In the genomic region with DNA sequence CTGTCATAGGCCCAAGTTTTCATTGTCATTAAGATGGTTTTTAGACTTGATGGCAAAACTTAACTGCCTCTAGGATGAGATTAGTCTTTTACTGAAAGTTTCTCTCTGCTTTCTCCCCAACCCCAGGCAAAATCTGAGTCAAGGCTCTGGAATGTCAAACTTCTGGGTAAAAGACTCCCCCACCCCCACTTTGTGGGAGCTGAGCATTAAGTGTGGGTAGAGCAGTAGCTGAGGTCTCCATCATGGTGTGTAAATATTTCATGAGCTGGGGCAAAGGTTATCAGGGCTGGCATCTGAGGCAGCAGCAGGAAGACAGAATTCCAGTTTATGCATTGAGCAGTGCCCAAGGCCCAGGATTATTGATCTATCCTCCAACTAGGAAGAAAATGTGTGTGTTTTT, we compare ENCODE assay signal across 17 mouse cellular contexts.
DNase-seq lines count a peak whose midpoint lies in the region; ATAC-seq and TF ChIP-seq lines count a peak whose summit lies in the region.
"Had no signal": no experiment of that assay in that cellular context is flagged by ENCODE, and none has a peak within 500 bp of the region (broad histone marks: within the 10 kb centered on the region; RNA-seq: fewer than 3 reads in every experiment).

No protein-coding gene starts in this region.

- no peaks in the 10 kb centered on the region for H3K27me3 ChIP-seq in kidney, postnatal 0 days (ENCODE audit: insufficient read depth, low read length)
- no peaks in the 10 kb centered on the region for H3K27me3 ChIP-seq in embryonic facial prominence, embryonic 11.5 days (ENCODE audit: control insufficient read depth, insufficient read depth, low read length)
- H3K27me3 ChIP-seq: hindbrain, embryonic 13.5 days; midbrain, embryonic 13.5 days; stomach, embryonic 15.5 days had no signal

- H3K36me3 ChIP-seq in kidney, postnatal 0 days (ENCODE audit: insufficient read depth, low read length): no peaks in the 10 kb centered on the region
- H3K36me3 ChIP-seq in embryonic facial prominence, embryonic 11.5 days (replicated peaks; ENCODE audit: control insufficient read depth, insufficient read depth, low read depth, low read length): no peaks in the 10 kb centered on the region
- H3K36me3 ChIP-seq: G1E; hindbrain, embryonic 13.5 days; limb, embryonic 10.5 days; midbrain, embryonic 13.5 days; stomach, embryonic 15.5 days had no signal

- no peak for TF ChIP-seq CTCF in kidney, postnatal 0 days (IDR thresholded peaks at IDR 0.05; ENCODE audit: low read depth)

- H3K4me2 ChIP-seq in kidney, postnatal 0 days (ENCODE audit: low read length): no peak overlapping the region
- H3K4me2 ChIP-seq in embryonic facial prominence, embryonic 11.5 days (ENCODE audit: low read depth, low read length): no peak overlapping the region
- H3K4me2 ChIP-seq: hindbrain, embryonic 13.5 days; midbrain, embryonic 13.5 days; stomach, embryonic 15.5 days had no signal

- no peak overlapping the region for H3K27ac ChIP-seq in kidney, postnatal 0 days
- H3K27ac ChIP-seq in embryonic facial prominence, embryonic 11.5 days (replicated peaks; ENCODE audit: low read depth, low read length): no peak overlapping the region
- H3K27ac ChIP-seq: hindbrain, embryonic 13.5 days; limb, embryonic 10.5 days; midbrain, embryonic 13.5 days; stomach, embryonic 15.5 days had no signal

- no peak for ATAC-seq in kidney, postnatal 0 days (replicated peaks; ENCODE audit: low FRiP score, low read depth)
- ATAC-seq in embryonic facial prominence, embryonic 11.5 days (replicated peaks; ENCODE audit: insufficient number of reproducible peaks, low FRiP score, low TSS enrichment, low read depth): no peak
- ATAC-seq: activated CD4-positive, CD25-positive, alpha-beta regulatory T cell, adult 4 months; intestine, postnatal 0 days; midbrain, embryonic 13.5 days had no signal

- no peaks in the 10 kb centered on the region for H3K4me1 ChIP-seq in kidney, postnatal 0 days (replicated peaks; ENCODE audit: insufficient read depth, low read length)
- H3K4me1 ChIP-seq in embryonic facial prominence, embryonic 11.5 days (ENCODE audit: control insufficient read depth, insufficient read depth, low read length): no peaks in the 10 kb centered on the region
- H3K4me1 ChIP-seq: hindbrain, embryonic 13.5 days; limb, embryonic 10.5 days; midbrain, embryonic 13.5 days; stomach, embryonic 15.5 days had no signal

- no peak overlapping the region for H3K4me3 ChIP-seq in kidney, postnatal 0 days (replicated peaks; ENCODE audit: low read depth, low read length)
- no peak overlapping the region for H3K4me3 ChIP-seq in embryonic facial prominence, embryonic 11.5 days (ENCODE audit: low read depth, low read length)
- H3K4me3 ChIP-seq: hindbrain, embryonic 13.5 days; limb, embryonic 10.5 days; midbrain, embryonic 13.5 days; stomach, embryonic 15.5 days had no signal

- DNase-seq in kidney, postnatal 0 days (ENCODE audit: low spot score): peak; percentile 3
- DNase-seq in kidney, adult 8-10 months: no peak
- peak; percentile 0 for DNase-seq in retina, postnatal 1 day
- DNase-seq in retina, embryonic 14.5 days (ENCODE audit: low spot score): no peak
- peak; percentile 10 for DNase-seq in embryonic facial prominence, embryonic 11.5 days (ENCODE audit: low spot score)
- no peak for DNase-seq in cerebellum, adult 11-12 months
- DNase-seq in layer of hippocampus, adult 11-12 months (ENCODE audit: low spot score): no peak
- DNase-seq: cerebellum, adult 2 months; layer of hippocampus, postnatal 36 days; thymus, postnatal 14 days had no signal

- no peak overlapping the region for H3K9ac ChIP-seq in kidney, postnatal 0 days (ENCODE audit: low read depth, low read length)
- no peak overlapping the region for H3K9ac ChIP-seq in embryonic facial prominence, embryonic 11.5 days (replicated peaks; ENCODE audit: low read length)
- H3K9ac ChIP-seq: hindbrain, embryonic 13.5 days; midbrain, embryonic 13.5 days; stomach, embryonic 15.5 days had no signal

- H3K9me3 ChIP-seq in kidney, postnatal 0 days (replicated peaks; ENCODE audit: low read length): no peaks in the 10 kb centered on the region
- H3K9me3 ChIP-seq in embryonic facial prominence, embryonic 11.5 days (replicated peaks; ENCODE audit: control insufficient read depth, low read length): no peaks in the 10 kb centered on the region
- H3K9me3 ChIP-seq: G1E; hindbrain, embryonic 13.5 days; limb, embryonic 10.5 days; midbrain, embryonic 13.5 days; stomach, embryonic 15.5 days had no signal

Comparison
In these comparisons a context has a peak if more than half of its experiments do, and no peak if none do; other contexts are left out.
1. DNase-seq: peak in kidney, postnatal 0 days (single experiment), retina, postnatal 1 day (single experiment) and embryonic facial prominence, embryonic 11.5 days (single experiment); none in kidney, adult 8-10 months (0 of 2), retina, embryonic 14.5 days (single experiment), cerebellum, adult 11-12 months (single experiment) and layer of hippocampus, adult 11-12 months (single experiment).